Comparison of ENCODE assay signal across 8 mouse cellular contexts in genomic region chr6:7843726-7844411, GRCm38 (mm10). TPM values are rescaled to one million over a fixed set of nuclear protein-coding genes. Genes with fewer than 3 reads are reported as not detected.
A peak's percentile ranks its signal among the peaks of the same experiment; 100 is the strongest.
DNase-seq lines count a peak whose midpoint lies in the region; ATAC-seq lines count a peak whose summit lies in the region.

No protein-coding gene starts in this region.

- H3K4me1 ChIP-seq in limb, embryonic 13.5 days = peaks cover 27% of the 10 kb centered on the region
- no peaks in the 10 kb centered on the region; the same call in 1 of the 2 replicates for H3K4me1 ChIP-seq in neural tube, embryonic 12.5 days

- peak; percentile 11; the same call in 1 of the 2 replicates for ATAC-seq in erythroblast, adult 5-6 weeks (replicated peaks; ENCODE audit: low FRiP score, poor library complexity, severe bottlenecking)
- ATAC-seq in limb, embryonic 13.5 days (ENCODE audit: low FRiP score, low read depth) = 0 out of 2 replicates have a peak, but pooled peaks have one; percentile 16
- ATAC-seq in neural tube, embryonic 12.5 days (ENCODE audit: low FRiP score, low read depth) = no peak; the same call in 1 of the 2 replicates

- no peaks in the 10 kb centered on the region for H3K27me3 ChIP-seq in limb, embryonic 13.5 days
- H3K27me3 ChIP-seq in neural tube, embryonic 12.5 days (replicated peaks) = no peaks in the 10 kb centered on the region

- peak overlapping the region; percentile 83 for H3K4me3 ChIP-seq in limb, embryonic 13.5 days
- peak overlapping the region; percentile 79 for H3K4me3 ChIP-seq in neural tube, embryonic 12.5 days

- no peaks in the 10 kb centered on the region for H3K9me3 ChIP-seq in limb, embryonic 13.5 days
- no peaks in the 10 kb centered on the region for H3K9me3 ChIP-seq in neural tube, embryonic 12.5 days

- peak; percentile 12 for DNase-seq in adrenal gland, postnatal 14 days
- DNase-seq in adrenal gland, postnatal 4 days (ENCODE audit: low spot score in 2 of 2) = no peak
- peak; percentile 56 to 61 for DNase-seq in CD8-positive naive resting alpha-beta T cell, adult 2 months (ENCODE audit: low read depth in 2 of 2, low spot score in 2 of 2)
- DNase-seq in embryo, embryonic 10.5 days (ENCODE audit: low spot score) = no peak
- DNase-seq in gastrocnemius, postnatal 10 days = no peak

- no peaks in the 10 kb centered on the region for H3K36me3 ChIP-seq in limb, embryonic 13.5 days
- H3K36me3 ChIP-seq in neural tube, embryonic 12.5 days = no peaks in the 10 kb centered on the region

- H3K27ac ChIP-seq in limb, embryonic 13.5 days = no peak overlapping the region; the same call in 1 of the 2 replicates
- no peak overlapping the region for H3K27ac ChIP-seq in neural tube, embryonic 12.5 days

- WGBS in limb, embryonic 13.5 days = 60% methylated on average over 10 of the region's 10 CpGs
- WGBS in neural tube, embryonic 12.5 days = 66% methylated on average over 10 of the region's 10 CpGs

- H3K9ac ChIP-seq in limb, embryonic 13.5 days = no peak overlapping the region
- no peak overlapping the region for H3K9ac ChIP-seq in neural tube, embryonic 12.5 days

- peak overlapping the region; percentile 65 for H3K4me2 ChIP-seq in limb, embryonic 13.5 days (replicated peaks)
- peak overlapping the region; percentile 66 for H3K4me2 ChIP-seq in neural tube, embryonic 12.5 days (replicated peaks)

RNA-seq across cellular contexts. Expression of gene C1galt1, which starts 0.8 kb away (rescaled TPM):
- 30.3 and 30.7 TPM in 2 replicates for total RNA-seq in adrenal gland, postnatal 14 days (2021)
- 10 to 100 TPM; 22.3 to 24.6 TPM for total RNA-seq in adrenal gland, postnatal 4 days (2021)
- total RNA-seq in erythroblast, adult 5-6 weeks (2015; ENCODE audit: low replicate concordance) = 20.9 and 21.1 TPM in 2 replicates
- 21.2 and 25.1 TPM in 2 replicates for total RNA-seq in erythroblast, adult 5-6 weeks (2017; ENCODE audit: low replicate concordance)
- 3.1 and 3.5 TPM in 2 replicates for polyA plus RNA-seq in limb, embryonic 13.5 days (2015; fragmentation: Nextera tagmentation; extraction: Ambion mirVana)
- polyA plus RNA-seq in neural tube, embryonic 12.5 days (2016; fragmentation: Nextera tagmentation; extraction: Ambion mirVana) = 2.7 and 2.8 TPM in 2 replicates
- total RNA-seq in gastrocnemius, postnatal 10 days (2021) = 10 to 100 TPM; 13.5 to 15.8 TPM

Comparison
In these comparisons a context has a peak if more than half of its experiments do, and no peak if none do; other contexts are left out.
1. DNase-seq: peak in adrenal gland, postnatal 14 days (single experiment) and CD8-positive naive resting alpha-beta T cell, adult 2 months (2 of 2); none in adrenal gland, postnatal 4 days (0 of 2), embryo, embryonic 10.5 days (single experiment) and gastrocnemius, postnatal 10 days (single experiment).